ENCODE assay signal across 24 mouse cellular contexts in genomic region chr5:24521366-24521765, GRCm38 (mm10). TPM values are rescaled to one million over a fixed set of nuclear protein-coding genes. Genes with fewer than 3 reads are reported as not detected.
"Had no signal": no experiment of that assay in that cellular context is flagged by ENCODE, and none has a peak within 500 bp of the region (broad histone marks: within the 10 kb centered on the region; RNA-seq: fewer than 3 reads in every experiment).

No protein-coding gene starts in this region.

- H3K9ac ChIP-seq: liver, embryonic 13.5 days; neural tube, embryonic 12.5 days had no signal

- DNase-seq: kidney, adult 18-20 months; kidney, postnatal 10 days; layer of hippocampus, adult 9-11 months; liver, embryonic 13.5 days; lung, adult 2 months; lung, postnatal 14 days; lung, postnatal 4 days; midbrain, embryonic 14.5 days; thymus, postnatal 25 days had no signal

- H3K4me2 ChIP-seq: liver, embryonic 13.5 days; midbrain, embryonic 11.5 days had no signal

- H3K36me3 ChIP-seq: liver, embryonic 13.5 days; neural tube, embryonic 12.5 days had no signal

- H3K27ac ChIP-seq: layer of hippocampus, adult 2 months; liver, embryonic 13.5 days; neural tube, embryonic 12.5 days; stomach, postnatal 0 days had no signal

- ATAC-seq: inflammation-experienced regulatory T-cells, adult 6 months; intestine, embryonic 16.5 days had no signal

- H3K4me3 ChIP-seq: layer of hippocampus, adult 2 months; liver, embryonic 13.5 days; neural tube, embryonic 12.5 days had no signal

- H3K9me3 ChIP-seq: liver, embryonic 13.5 days; neural tube, embryonic 12.5 days had no signal

RNA-seq across cellular contexts. Expression of gene Gbx1, which starts 5.6 kb away (rescaled TPM):
- polyA plus RNA-seq: liver, adult 2 months; liver, embryonic 16.5 days; lung, embryonic 16.5 days; small intestine, adult 2 months; stomach, embryonic 14.5 days; thymus, postnatal 0 days had no signal

RNA-seq across cellular contexts. Expression of gene Asb10, which starts 19.4 kb away (rescaled TPM):
- polyA plus RNA-seq: inflammation-experienced regulatory T-cells, adult 6 months had no signal

RNA-seq across cellular contexts. Expression of gene 4931409K22Rik, which starts 35.2 kb away (rescaled TPM):
- polyA plus RNA-seq: inflammation-experienced regulatory T-cells, adult 6 months; intestine, embryonic 16.5 days; large intestine, adult 2 months; limb, embryonic 11.5 days; liver, adult 2 months; liver, embryonic 13.5 days; liver, embryonic 16.5 days; lung, adult 2 months; lung, embryonic 16.5 days; midbrain, embryonic 11.5 days; midbrain, embryonic 14.5 days; midbrain, postnatal 0 days; small intestine, adult 2 months; stomach, postnatal 0 days; thymus, postnatal 0 days had no signal
